Mouse (Mus musculus) liver, adult 2 months (tissue): ENCODE measurements around the gene Dusp18.

Experiments used
- CTCF ChIP-seq: fragments of 200-500 bp; IDR thresholded peaks from 2 replicates; pipeline ENCODE4 v1.5.1; 2011; ENCODE audit warnings: low read depth, low read length, control low read depth
- POLR2A ChIP-seq: fragments of 200-500 bp; IDR thresholded peaks from 2 replicates; pipeline ENCODE4 v1.6.1; 2011; ENCODE audit warnings: low read length, control low read depth; ENCODE audit not compliant: insufficient read depth; ENCODE audit errors: extremely low read depth

DNA sequence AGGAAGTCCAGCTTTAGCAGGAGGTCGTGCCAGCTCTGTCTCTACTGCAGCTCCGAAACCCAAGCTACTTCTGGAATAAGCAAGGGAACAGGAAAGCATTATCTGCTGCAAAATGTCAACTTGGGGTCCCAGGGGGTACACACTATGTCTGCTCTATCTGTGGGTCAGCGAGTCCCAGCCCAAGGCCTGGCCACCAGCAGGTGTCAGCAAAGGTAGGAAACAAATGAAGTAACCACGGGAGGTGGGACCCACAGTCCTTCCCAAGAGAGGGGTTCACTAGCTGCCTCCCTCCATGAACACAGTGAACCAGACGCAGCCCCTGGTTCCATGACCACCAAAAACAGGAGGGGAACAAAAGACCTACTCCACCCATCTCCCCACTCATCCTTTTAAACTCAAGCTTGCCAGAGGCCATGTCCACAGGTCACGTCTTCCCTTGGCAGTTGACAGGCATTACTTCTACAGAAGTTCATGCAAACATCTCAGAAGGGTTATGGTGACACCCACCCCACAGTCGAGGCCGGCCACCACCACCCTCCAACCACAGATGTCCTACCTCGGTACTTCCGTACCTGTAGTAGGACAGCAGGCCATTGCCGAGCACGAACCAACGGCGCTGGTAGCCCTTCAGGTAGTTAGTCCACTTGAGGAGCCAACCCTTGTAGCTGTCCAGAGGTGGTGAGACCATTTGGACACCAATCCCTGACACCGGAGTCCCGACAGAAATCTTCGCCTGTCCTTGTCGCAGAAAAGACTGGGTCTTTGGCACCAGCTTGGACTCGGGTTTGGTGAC is 32.2 kb upstream of the Dusp18 start:
- TF ChIP-seq POLR2A (no peak), CTCF (no peak)
